Mouse (Mus musculus) cerebellum, adult 11 months (tissue): ENCODE data around the gene Gucd1.
"Not testable (repeated sequence)": the region's sequence is repeated elsewhere in the genome, so short reads cannot be mapped to it uniquely, and the experiment has no call there.

ENCODE experiments used
- DNase-seq: peaks from one replicate; pipeline ENCODE4 v3.0.0; 2022

The Gucd1 gene

GRCm38 (mm10) chr10:75428049-75429003, 89.4 kb downstream of the Gucd1 start:
- no peak for DNase-seq

- no peak for DNase-seq
These were observed 93.3 kb downstream of the Gucd1 start for GRCm38 (mm10) chr10:75424498-75424901.

GRCm38 (mm10) chr10:75418747-75419146, 99.0 kb downstream of the Gucd1 start:
- no peak for DNase-seq

- no peak for DNase-seq
These were observed 100.3 kb downstream of the Gucd1 start for GRCm38 (mm10) chr10:75417363-75418042.

- DNase-seq: no peak
These were observed 102.8 kb downstream of the Gucd1 start for GRCm38 (mm10) chr10:75414925-75415324.

GRCm38 (mm10) chr10:75412114-75413103, 105.4 kb downstream of the Gucd1 start:
- DNase-seq: no peak

GRCm38 (mm10) chr10:75411343-75412113, 106.2 kb downstream of the Gucd1 start:
- DNase-seq: not testable (repeated sequence)

GRCm38 (mm10) chr10:75407741-75408140, 110.0 kb downstream of the Gucd1 start:
- no peak for DNase-seq

- DNase-seq: peak; percentile 34
These were observed 111.0 kb downstream of the Gucd1 start for GRCm38 (mm10) chr10:75406755-75407154.

GRCm38 (mm10) chr10:75405916-75406315, 111.9 kb downstream of the Gucd1 start:
- DNase-seq: no peak

- no peak for DNase-seq
These were observed 116.8 kb downstream of the Gucd1 start, which contains the start of gene Upb1 for GRCm38 (mm10) chr10:75400958-75401357. Upb1 (plus strand) TSS chr10:75401115.

GRCm38 (mm10) chr10:75396966-75397365, 120.8 kb downstream of the Gucd1 start:
- DNase-seq: peak; percentile 9

GRCm38 (mm10) chr10:75394796-75395195, 123.0 kb downstream of the Gucd1 start:
- DNase-seq: no peak

- DNase-seq: no peak
These were observed 126.9 kb downstream of the Gucd1 start for GRCm38 (mm10) chr10:75390832-75391231.

- no peak for DNase-seq
These were observed 127.6 kb downstream of the Gucd1 start for GRCm38 (mm10) chr10:75390156-75390555.

- no peak for DNase-seq
These were observed 139.1 kb downstream of the Gucd1 start for GRCm38 (mm10) chr10:75378688-75379087.

GRCm38 (mm10) chr10:75373655-75374351, 144.0 kb downstream of the Gucd1 start:
- DNase-seq: peak; percentile 7

GRCm38 (mm10) chr10:75365231-75365633, 152.5 kb downstream of the Gucd1 start:
- DNase-seq: no peak

GRCm38 (mm10) chr10:75364796-75365195, 153.0 kb downstream of the Gucd1 start:
- no peak for DNase-seq

GRCm38 (mm10) chr10:75364214-75364690, 153.5 kb downstream of the Gucd1 start:
- DNase-seq: peak; percentile 8

GRCm38 (mm10) chr10:75355341-75355740, 162.4 kb downstream of the Gucd1 start:
- DNase-seq: no peak
